Mouse (Mus musculus) large intestine, adult 2 months (tissue): Measurements from ENCODE around the gene Galc. TPM values are rescaled to one million over a fixed set of nuclear protein-coding genes. Genes with fewer than 3 reads are reported as not detected.

Source experiments
- DNase-seq: peaks from one replicate; pipeline ENCODE4 v3.0.0-alpha.2; 2012; ENCODE audit warnings: low read depth, low spot score
- WGBS: fragments of 180-500 bp; shearing (Covaris S2); methylation state at CpG from one replicate; pipeline ENCODE4 v1.1.7; 2018; 5-methylcytosine and 5-hydroxymethylcytosine counted together
- polyA plus RNA-seq: library from polyadenylated mRNA; depleted of rRNA; stranded (reverse); fragments of >200 nt; gene quantifications from 2 replicates; pipeline ENCODE4 v1.2.3, GENCODE M21; 2012; rRNA removed

Gene Galc
- 2.8 and 3.2 TPM in 2 replicates for polyA plus RNA-seq

DNA sequence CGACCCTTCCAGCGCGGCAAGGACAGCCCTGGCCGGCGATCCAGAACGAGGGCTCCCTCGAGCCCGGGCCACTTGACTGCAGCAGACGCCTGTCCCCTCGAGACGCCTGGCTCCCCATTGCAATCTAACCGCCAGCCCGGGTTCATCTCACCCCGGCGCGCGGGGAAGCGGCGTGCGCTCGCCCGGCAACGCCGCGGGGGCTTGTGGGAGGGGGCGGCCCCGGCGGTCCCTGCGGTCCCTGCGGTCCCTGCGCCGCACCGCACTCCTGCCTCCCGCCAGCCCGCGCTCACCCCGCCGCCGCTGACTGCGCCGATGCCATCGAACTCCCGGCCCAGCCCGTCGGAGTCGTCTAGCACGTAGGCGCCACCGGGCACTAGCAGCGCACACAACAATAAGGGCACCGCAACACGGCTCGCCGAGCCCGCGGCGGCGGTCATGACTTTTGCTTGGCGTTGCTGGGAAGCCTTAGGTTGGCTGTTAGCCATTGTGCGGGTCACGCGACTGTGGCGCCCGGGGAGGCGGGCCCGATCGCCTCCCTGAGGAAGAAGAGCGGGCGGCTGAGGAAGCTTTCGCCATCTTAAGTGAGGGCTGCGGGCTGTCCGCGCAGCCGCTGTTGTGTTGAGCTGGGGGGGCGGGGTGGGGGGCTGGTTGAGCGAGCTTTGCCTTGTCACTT lies at the start of gene Galc:
Galc (minus strand) TSS at position 615 of the 673 bp plus-strand sequence.
- peak; percentile 48 for DNase-seq
- WGBS = under 1% methylated on average over 76 of the region's 76 CpGs

- WGBS = 79% methylated on average over 7 of the region's 7 CpGs
- DNase-seq = no peak
Observed at GRCm38 (mm10) chr12:98307179-98307915, 48.1 kb upstream of the Galc start.

DNA sequence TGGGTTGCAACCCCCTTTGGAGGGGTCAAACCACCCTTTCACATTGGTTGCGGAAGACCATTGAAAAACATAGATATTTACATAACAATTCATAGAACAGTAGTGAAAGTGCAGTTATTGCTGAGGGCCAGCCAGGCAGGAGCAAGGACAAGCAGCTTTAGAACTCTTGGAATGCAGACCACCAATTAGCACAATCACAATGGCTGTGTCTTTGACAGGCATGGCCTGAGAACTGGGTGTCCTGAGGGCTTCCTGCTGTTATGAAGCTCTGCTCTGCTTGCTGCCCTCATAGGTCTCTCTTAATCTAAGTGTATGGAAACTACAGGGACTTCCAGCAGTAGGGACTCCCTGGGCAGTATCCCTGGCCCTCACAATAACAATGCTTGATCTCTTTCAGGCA lies 43.8 kb upstream of the Galc start:
- DNase-seq = no peak
- WGBS = 95% methylated on average over 1 of the region's 1 CpGs

DNA sequence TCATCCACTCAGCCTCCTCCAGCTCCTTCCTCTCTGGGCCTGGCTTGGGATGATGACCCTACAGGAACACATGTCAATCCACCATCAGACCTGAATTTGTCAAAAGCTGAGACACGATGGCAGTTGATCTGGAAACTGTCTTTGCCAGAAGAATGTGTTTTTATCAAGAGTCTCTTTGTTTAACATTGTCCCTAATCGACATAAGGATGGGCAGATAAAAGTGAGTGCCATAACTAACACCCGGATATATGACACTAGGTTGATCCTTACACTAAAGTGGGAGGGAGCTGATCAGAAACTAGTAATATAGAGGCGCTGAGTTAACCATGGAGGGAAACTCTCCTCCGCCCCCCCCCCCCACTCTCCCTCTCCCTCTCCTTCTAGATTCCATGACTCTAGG lies 42.7 kb upstream of the Galc start:
- no peak for DNase-seq
- WGBS = 78% methylated on average over 5 of the region's 5 CpGs

- no peak for DNase-seq
- WGBS = 83% methylated on average over 2 of the region's 2 CpGs
Observed at GRCm38 (mm10) chr12:98294241-98294640, 35.0 kb upstream of the Galc start.

DNA sequence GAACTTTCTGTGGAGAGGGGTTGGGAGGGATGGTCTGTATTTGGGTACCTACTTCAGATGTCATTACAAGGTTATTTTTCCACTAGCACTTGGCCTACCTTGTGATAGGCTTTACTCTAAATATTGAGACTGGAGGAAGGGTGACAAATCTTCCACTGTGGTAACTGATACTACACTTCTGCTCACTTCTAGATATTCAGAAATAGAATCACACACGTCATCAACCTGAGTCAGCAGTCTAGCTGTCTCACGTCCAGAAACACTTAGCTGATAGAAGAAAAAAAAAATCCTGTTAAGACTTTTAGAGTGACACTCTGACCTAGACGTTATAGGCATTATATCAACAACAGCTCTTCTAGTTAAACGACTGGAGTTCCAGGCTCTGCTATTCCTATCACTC lies 33.0 kb upstream of the Galc start:
- 32% methylated on average over 4 of the region's 4 CpGs for WGBS
- no peak for DNase-seq

- DNase-seq = no peak
Observed at GRCm38 (mm10) chr12:98290475-98290874, 31.2 kb upstream of the Galc start.

DNA sequence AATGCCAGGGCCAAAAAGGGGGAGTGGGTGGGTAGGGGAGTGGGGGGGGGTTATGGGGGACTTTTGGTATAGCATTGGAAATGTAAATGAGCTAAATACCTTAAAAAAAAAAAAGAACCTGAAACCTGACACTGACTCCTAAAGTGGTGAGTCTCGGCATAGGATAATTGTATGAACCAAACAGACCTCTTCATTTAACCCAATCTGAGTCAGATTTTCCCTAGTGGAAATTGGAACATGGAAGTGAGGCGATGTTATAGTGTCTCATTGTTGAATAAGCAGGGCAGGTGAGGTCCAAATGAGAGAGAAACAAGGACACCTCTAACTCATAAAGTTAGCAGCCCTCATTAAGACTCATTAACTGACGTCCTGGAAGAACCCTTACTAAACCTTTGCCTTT lies 25.2 kb upstream of the Galc start:
- 87% methylated on average over 3 of the region's 3 CpGs for WGBS
- no peak for DNase-seq

More at GRCm38 (mm10) chr12:98290475-98290874, 31.2 kb upstream of the Galc start:
- 73% methylated on average over 3 of the region's 3 CpGs for WGBS

GRCm38 (mm10) chr12:98283487-98283860 lies 24.2 kb upstream of the Galc start:
- WGBS = 59% methylated on average over 3 of the region's 3 CpGs
- no peak for DNase-seq

DNA sequence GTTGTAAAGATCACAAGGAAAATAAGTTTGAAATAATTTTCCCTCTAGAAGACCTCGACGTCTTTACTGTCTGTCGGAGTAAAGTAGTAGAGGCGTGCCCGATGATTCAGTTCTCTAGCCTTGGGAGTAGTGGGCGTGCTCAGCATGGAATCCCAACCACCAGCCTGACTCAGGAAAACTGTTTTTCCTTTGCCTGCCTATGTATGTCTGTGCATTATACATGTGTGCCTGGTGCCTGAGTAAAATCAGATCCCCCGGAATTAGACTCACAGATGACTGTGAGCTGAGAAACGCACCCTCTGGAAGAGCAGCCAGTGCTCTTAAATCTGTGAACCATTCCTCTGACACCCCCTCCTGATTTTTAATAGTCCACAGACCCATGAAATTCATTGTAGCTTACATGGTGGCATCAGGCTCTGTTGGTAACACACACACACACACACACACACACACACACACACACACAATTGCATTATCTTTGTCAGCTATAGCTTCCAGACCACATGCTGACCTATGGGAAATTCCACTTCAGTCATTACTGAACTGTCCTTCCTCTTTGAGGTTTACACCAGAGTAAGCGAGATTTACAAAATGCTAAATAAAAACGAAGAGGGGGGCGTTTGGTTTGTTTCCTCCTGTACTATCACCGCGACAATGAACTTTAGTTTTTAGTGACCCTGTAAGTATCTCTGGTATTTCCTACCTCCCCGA lies 23.7 kb upstream of the Galc start:
- DNase-seq = no peak
- 58% methylated on average over 14 of the region's 14 CpGs for WGBS

DNA sequence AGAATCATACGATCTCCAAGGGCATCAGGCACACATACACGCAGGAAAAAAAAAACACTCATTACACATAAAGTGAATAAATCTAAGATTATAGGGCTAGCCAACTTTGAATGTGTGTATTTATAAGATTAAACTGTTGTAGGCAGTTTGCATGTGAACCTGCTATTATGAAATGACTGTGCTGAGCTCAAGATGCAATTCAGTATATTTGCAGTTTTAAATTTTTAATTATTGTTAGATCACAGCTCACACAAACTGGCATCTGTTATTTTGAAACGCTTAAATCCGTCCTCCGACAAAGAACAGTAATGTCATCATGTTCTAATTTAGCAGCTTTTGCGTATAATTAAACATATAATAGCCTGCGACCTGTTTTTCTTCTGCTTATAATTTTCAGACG lies 21.7 kb upstream of the Galc start:
- DNase-seq = no peak
- 70% methylated on average over 8 of the region's 8 CpGs for WGBS

DNA sequence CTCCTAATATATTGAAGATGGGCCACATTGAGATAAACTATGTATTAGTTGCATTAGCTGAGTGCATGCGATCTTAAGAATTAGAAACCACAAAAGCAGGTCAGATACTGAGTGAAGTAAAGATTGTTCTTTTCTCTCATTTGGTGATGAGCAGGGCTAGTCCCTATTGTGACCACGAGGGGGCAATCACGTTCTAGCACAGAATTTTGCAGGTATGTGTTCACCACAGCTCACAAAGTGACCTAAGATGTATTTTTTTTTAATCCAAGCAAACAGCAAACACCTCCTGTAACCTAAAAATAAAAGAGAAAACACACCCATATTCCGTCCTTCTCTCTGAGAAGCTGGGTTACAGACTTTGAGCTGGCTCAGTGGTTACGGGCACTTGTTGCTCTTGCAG lies 21.3 kb upstream of the Galc start:
- 24% methylated on average over 5 of the region's 5 CpGs for WGBS

DNA sequence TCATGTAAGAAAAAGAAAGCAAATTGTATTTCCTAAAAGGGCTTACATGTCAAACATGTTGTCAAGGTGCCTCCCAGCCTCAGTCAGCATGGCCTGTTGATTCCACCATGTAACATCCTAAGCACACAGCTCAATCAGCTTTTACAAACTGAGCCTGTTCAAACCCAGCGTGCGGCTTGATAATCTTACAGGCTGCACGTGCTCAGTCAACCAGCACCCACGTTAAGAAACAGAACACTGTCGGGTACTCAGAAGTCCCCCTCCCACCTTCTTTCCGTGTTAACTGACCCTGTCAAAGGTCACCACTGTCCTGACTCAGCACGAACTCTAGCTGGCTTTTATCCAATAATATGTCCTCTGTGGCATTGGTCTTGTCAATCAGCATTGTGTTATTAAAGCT lies 13.2 kb upstream of the Galc start:
- 71% methylated on average over 7 of the region's 7 CpGs for whole genome bisulfite sequencing
- DNase-seq = no peak

More for the DNA sequence above, 21.3 kb upstream of the Galc start:
- peak; percentile 6 for DNase-seq

- WGBS = 62% methylated on average over 12 of the region's 12 CpGs
- DNase-seq = no peak
Observed at GRCm38 (mm10) chr12:98270810-98271566, 11.7 kb upstream of the Galc start.

DNA sequence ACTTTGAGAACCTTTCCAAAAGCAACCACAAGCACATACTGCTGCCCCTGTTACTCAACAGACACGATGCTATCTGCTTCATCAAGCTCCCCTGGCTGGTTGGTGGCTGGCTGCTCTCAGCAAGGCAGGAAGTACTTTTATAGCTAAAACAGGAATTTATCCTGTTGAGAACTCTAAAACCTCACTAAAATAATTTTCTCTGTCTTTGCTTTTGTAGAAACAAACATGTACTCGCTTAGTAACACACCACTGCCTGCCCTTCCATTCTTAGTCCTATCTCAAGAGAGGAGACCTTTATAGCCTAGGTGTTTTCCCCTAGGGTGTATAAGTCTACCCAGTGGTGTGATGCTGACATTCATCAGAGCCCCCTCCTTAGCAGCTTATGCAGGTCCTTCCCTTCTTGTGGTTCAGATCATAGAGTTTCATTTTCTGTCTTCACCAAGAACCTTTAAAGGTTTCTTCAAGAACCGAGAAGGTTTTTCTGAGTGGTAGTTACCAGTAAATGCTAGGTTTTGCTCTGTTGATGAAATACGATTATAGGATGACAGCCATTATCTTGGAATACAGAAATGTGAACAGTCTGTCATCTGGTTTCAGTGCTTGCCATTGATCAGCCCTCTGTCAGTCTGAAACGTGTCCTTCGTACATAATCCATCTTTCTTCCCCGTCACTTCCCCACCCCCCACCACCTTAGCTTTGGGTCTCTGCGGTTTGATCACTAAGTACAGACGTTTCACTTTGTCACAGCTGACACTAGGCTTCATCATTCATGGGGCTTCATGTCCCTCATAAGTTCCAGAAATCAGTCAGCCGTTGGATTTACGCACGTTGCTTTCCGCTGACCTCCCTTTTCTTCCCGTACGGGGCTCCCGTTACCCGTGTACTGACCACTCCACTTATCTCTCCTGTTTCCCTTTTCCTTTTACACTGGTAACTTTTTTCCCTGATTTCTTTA lies 10.8 kb upstream of the Galc start:
- WGBS = 69% methylated on average over 17 of the region's 17 CpGs
- no peak for DNase-seq

DNA sequence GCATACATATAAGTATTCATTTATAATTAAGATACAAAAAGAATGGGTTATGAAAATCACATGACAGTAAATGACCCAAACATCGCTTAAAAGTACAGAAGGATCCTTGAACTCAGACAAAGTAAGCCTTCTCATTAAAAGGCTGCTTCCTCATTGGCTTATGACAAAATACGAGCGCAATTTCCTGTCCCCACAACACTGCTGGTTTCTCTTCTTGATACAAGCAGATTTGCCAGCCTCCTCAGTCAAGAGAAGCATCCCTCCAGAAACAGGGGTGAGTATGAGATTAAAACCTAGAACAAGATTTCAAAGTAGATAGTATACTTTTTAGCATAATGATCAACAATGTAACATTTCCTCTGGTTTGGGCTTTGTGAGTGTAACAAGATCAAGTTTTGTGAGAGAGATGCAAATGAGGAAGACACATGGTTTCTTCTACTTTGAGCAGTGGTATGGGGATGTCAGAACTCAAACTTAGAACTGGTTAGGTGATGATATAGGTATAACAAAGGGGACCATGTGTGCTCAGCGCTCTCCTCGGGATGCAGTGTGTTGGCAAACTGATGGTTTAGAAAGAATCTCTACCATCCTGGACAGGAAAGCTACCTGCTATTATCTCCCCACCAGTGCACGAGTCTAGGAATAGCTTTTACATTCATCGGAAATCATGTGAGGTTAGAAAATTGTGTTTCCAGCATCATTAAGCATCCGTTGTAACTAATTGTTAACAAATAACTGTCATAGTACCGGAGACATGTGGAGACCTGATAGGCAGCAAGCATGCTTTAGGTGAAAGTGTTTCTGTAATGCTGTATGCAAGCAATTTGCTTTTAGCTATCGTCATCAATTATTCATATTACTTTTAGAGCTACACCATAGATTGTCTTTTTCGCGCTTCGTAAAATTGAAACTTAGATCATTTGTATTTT lies 9.4 kb upstream of the Galc start, which contains the start of gene Gpr65:
Gpr65 (plus strand) TSS at position 195 of the 929 bp plus-strand sequence.
- 77% methylated on average over 13 of the region's 13 CpGs for WGBS
- DNase-seq = no peak

DNA sequence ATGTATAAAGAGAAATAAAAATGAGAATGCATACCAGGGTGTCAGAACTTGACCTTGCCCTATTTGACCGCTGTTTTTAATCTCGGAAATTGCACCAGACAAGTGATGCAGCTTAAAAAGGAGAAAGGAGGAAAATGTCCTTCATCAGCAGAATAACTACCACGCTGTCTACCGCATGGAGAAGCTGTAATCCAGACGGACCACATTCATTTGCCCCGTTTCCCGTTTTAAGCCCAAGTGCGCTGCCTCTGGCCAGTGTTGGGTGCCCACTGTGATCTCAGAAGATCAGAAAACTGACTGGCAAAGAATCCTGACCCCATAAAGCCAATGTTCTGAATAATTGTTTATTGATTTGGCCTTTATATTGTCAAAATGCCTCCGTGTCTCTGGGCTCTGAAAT lies 6.4 kb upstream of the Galc start:
- DNase-seq = no peak
- WGBS = 80% methylated on average over 9 of the region's 9 CpGs

DNA sequence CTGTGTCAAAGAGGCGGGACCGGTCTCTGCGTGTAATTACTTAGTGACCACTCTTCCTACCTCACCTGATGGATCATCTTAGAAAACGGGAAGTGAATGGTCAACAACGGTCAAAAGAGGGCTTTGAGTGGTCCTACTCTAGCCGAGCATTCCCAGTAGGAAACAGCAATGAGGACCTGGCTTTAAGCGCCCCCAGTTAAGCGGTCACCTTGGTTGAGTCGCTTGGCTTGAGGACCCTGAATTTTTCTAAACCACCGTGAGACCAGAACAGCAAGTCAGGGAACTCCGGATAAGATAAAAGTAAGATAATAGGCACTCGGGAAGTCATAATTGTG lies 226 bp upstream of the Galc start:
- WGBS = 1% methylated on average over 12 of the region's 12 CpGs
- no peak for DNase-seq
